Mouse (Mus musculus) thymus, adult 2 months (tissue): ENCODE results near the gene Ccnc. TPM values are rescaled to one million over a fixed set of nuclear protein-coding genes. Genes with fewer than 3 reads are reported as not detected.

Source experiments
- DNase-seq: peaks from one replicate; pipeline ENCODE4 v3.0.0; 2021
- H3K27ac ChIP-seq: fragments of 200-500 bp; 2 replicates; pipeline ENCODE4 v1.5.1; 2012; ENCODE audit warnings: low read length, control low read depth; ENCODE audit not compliant: control insufficient read depth, insufficient read depth
- H3K27me3 ChIP-seq: fragments of 200-500 bp; 2 replicates; pipeline ENCODE4 v1.6.1; 2012; ENCODE audit warnings: mild to moderate bottlenecking, low read length, moderate library complexity, mixed read lengths; ENCODE audit not compliant: control insufficient read depth, insufficient read depth
- H3K36me3 ChIP-seq: fragments of 200-500 bp; 2 replicates; pipeline ENCODE4 v1.6.1; 2012; ENCODE audit warnings: mild to moderate bottlenecking, low read length, moderate library complexity; ENCODE audit not compliant: control insufficient read depth, insufficient read depth
- H3K4me1 ChIP-seq: fragments of 200-500 bp; replicated peaks from 2 replicates; pipeline ENCODE4 v1.6.1; 2012; ENCODE audit warnings: low read length; ENCODE audit not compliant: control insufficient read depth, insufficient read depth
- H3K4me3 ChIP-seq: fragments of 200-500 bp; 2 replicates; pipeline ENCODE4 v1.5.1; 2012; ENCODE audit warnings: mild to moderate bottlenecking, low read length, control low read depth, moderate library complexity; ENCODE audit not compliant: control insufficient read depth, insufficient read depth
- CTCF ChIP-seq: fragments of 200-500 bp; IDR thresholded peaks from 2 replicates; pipeline ENCODE4 v1.5.1; 2012; ENCODE audit warnings: mild to moderate bottlenecking, control low read depth, low read length, moderate library complexity, borderline replicate concordance; ENCODE audit not compliant: control insufficient read depth, poor library complexity, insufficient read depth; ENCODE audit errors: extremely low read depth
- POLR2A ChIP-seq: fragments of 200-500 bp; IDR thresholded peaks from 2 replicates; pipeline ENCODE4 v1.6.1; 2012; ENCODE audit warnings: mild to moderate bottlenecking, low read length, control low read depth, moderate library complexity; ENCODE audit not compliant: control insufficient read depth, poor library complexity, insufficient read depth; ENCODE audit errors: extremely low read depth
- WGBS: fragments of 180-500 bp; shearing (Covaris S2); methylation state at CpG from one replicate; pipeline ENCODE4 v1.1.7; 2018; 5-methylcytosine and 5-hydroxymethylcytosine counted together
- polyA plus RNA-seq: library from polyadenylated mRNA; depleted of rRNA; stranded (reverse); fragments of >200 nt; gene quantifications from 2 replicates; pipeline ENCODE4 v1.2.3, GENCODE M21; 2012; rRNA removed

Gene Ccnc
- polyA plus RNA-seq: 5.0 and 6.6 TPM in 2 replicates

GRCm38 (mm10) chr4:21727615-21728165, at the start of gene Ccnc:
TSS of gene Ccnc (plus strand) at chr4:21727701.
- H3K27me3 ChIP-seq: no peaks in the 10 kb centered on the region
- H3K36me3 ChIP-seq: no peaks in the 10 kb centered on the region
- peak within 1 kb of the TSS; percentile 68 for H3K4me3 ChIP-seq
- H3K27ac ChIP-seq: no peak within 1 kb of the TSS
- peaks cover 2% of the 10 kb centered on the region for H3K4me1 ChIP-seq
- peak; percentile 91 for DNase-seq
- TF ChIP-seq POLR2A (peak; percentile 70; the same call in 1 of the 2 replicates), CTCF (peak; percentile 33; the same call in 1 of the 2 replicates)
- WGBS: under 1% methylated on average over 37 of the region's 37 CpGs

DNA sequence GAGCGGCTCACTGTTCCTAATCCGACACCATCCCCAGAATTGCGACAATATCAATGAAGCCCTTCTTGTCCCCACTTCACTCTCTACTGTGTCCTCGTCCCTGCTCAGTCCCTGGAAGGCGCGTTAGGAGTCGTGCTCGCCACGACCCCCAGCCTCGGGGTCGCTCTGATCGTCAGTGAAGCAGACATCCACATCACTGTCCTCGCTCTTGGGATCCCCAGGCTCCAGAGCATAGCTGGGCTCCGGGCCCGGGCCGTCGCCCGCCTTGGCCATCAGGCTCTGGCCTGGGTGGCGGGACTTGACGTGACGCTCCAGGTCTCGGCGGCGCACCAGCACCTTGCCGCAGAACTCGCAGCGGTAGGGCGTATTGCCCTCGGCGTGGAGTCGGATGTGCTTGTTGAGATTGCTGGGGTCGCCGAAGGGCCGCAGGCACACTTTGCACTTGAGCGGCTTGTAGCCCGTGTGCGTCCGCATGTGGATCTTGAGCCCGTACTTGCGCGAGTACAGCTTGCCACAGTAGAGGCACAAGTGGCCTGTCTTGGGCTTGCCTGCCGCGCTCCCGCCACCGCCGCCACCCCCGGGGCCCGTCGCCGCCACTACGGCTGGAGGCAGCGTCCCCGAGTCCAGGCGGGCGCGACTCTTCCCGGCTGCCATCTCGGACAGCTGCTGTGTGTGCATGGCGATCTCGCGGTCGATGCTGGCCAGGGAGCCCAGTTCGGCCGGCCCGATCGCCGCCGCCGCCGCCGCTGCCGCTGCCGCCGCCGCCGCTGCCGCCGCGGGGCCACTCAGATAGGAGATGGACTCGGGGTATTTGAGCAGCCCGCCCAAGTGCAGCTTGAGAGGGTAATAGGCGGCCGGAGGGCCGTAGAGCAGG, 49.2 kb upstream of the Ccnc start:
- Histone ChIP-seq H3K27me3 (peaks cover 31% of the 10 kb centered on the region), H3K4me1 (peaks cover 15% of the 10 kb centered on the region), H3K4me3 (peak overlapping the region; percentile 41), H3K36me3 (no peaks in the 10 kb centered on the region), H3K27ac (no peak overlapping the region)
- no peak for DNase-seq
- WGBS: 4% methylated on average over 84 of the region's 84 CpGs
- no peak for TF ChIP-seq POLR2A
- TF ChIP-seq CTCF: no peak

GRCm38 (mm10) chr4:21678975-21679623, 48.4 kb upstream of the Ccnc start:
- Histone ChIP-seq H3K27me3 (peaks cover 31% of the 10 kb centered on the region), H3K36me3 (no peaks in the 10 kb centered on the region), H3K27ac (no peak overlapping the region), H3K4me3 (peak overlapping the region; percentile 41), H3K4me1 (peaks cover 15% of the 10 kb centered on the region)
- peak; percentile 23 for DNase-seq
- TF ChIP-seq CTCF: no peak
- WGBS: 3% methylated on average over 65 of the region's 79 CpGs

GRCm38 (mm10) chr4:21679624-21680480, 47.6 kb upstream of the Ccnc start:
- Histone ChIP-seq H3K27me3 (peaks cover 25% of the 10 kb centered on the region), H3K27ac (no peak overlapping the region), H3K36me3 (no peaks in the 10 kb centered on the region), H3K4me3 (no peak overlapping the region), H3K4me1 (peaks cover 15% of the 10 kb centered on the region)
- DNase-seq: no peak
- no peak for TF ChIP-seq POLR2A
- TF ChIP-seq CTCF: no peak
- 12% methylated on average over 42 of the region's 42 CpGs for WGBS

DNA sequence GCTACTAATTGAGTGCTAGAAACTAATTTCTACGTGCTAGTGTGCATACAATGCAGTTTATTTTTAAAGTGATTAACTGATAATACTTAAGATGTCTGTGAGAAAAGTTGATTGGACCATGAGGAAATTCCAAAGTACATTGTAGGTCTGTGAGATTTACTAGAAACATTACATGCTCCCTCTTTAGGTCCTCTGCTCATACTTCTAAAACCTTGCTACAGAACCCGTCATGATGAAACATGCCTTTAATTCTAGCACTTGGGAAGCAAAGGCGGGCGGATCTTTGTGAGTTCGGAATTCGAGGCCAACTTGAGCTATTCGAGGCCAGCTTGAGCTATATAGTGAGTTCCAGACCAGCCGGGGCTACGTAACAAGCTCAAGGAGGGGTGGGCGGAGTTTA, 46.5 kb upstream of the Ccnc start:
- WGBS: 18% methylated on average over 10 of the region's 10 CpGs
- H3K4me1 ChIP-seq: peaks cover 15% of the 10 kb centered on the region
- H3K36me3 ChIP-seq: no peaks in the 10 kb centered on the region
- DNase-seq: no peak
- H3K27me3 ChIP-seq: peaks cover 28% of the 10 kb centered on the region
- no peak for TF ChIP-seq POLR2A
- TF ChIP-seq CTCF: no peak
- H3K4me3 ChIP-seq: no peak overlapping the region
- H3K27ac ChIP-seq: no peak overlapping the region
